Mouse (Mus musculus) kidney, adult 11 months (tissue): Measurements from ENCODE around the gene Rhox2h.
"Not testable (repeated sequence)": the region's sequence is repeated elsewhere in the genome, so short reads cannot be mapped to it uniquely, and the experiment has no call there.

Experiments
- DNase-seq: peaks from one replicate; pipeline ENCODE4 v3.0.0; 2022

Gene Rhox2h

GRCm38 (mm10) chrX:37673177-37673576 lies at the start of gene Rhox2h:
Rhox2h (minus strand) TSS chrX:37673277.
- DNase-seq = not testable (repeated sequence)

GRCm38 (mm10) chrX:37701821-37702387 lies 28.8 kb upstream of the Rhox2h start:
- peak; percentile 51 for DNase-seq

GRCm38 (mm10) chrX:37692261-37692660 lies 19.2 kb upstream of the Rhox2h start:
- no peak for DNase-seq

GRCm38 (mm10) chrX:37683031-37683715 lies 10.1 kb upstream of the Rhox2h start:
- DNase-seq = no peak

- DNase-seq = not testable (repeated sequence)
Measured at GRCm38 (mm10) chrX:37668664-37669063, 4.4 kb downstream of the Rhox2h start, which contains the start of gene Rhox3h. Rhox3h (minus strand) TSS chrX:37668764.

- not testable (repeated sequence) for DNase-seq
Measured at GRCm38 (mm10) chrX:37651227-37651626, 21.9 kb downstream of the Rhox2h start, which contains the start of gene Rhox4g. Rhox4g (minus strand) TSS chrX:37651327.

GRCm38 (mm10) chrX:37643370-37643769 lies 29.7 kb downstream of the Rhox2h start, which contains the start of gene Rhox2g:
Rhox2g (minus strand) TSS chrX:37643470.
- not testable (repeated sequence) for DNase-seq

GRCm38 (mm10) chrX:37628512-37628911 lies 44.6 kb downstream of the Rhox2h start, which contains the start of gene Rhox3g:
Rhox3g (minus strand) TSS chrX:37628612.
- DNase-seq = not testable (repeated sequence)
